Mouse (Mus musculus): ENCODE data around the gene Olfr68. TPM values are rescaled to one million over a fixed set of nuclear protein-coding genes. Genes with fewer than 3 reads are reported as not detected.

Olfr68 gene
- not detected in 2 replicates for polyA plus RNA-seq (2015; fragmentation: Nextera tagmentation; extraction: Ambion mirVana)

DNA sequence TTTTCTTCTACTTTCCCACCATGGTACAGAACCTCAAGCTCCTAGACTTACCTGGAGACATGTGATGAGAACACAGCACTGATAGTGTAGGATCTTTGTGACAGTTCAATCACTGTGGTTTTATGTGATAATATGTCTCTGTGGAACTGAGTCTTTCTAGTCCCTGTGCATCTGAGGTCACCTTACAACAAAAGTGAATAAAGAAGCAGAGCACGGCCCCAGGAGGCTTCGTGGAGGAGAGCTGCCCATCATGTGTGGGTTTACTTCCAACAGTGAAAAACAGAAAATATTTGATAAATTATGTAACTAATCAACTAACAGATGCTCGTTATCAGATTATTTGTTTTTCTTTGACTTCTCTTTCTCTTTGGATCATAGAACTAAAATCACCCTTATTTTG lies at the start of gene Olfr68:
Gene Olfr68 (minus strand): TSS at position 101 of the 400 bp plus-strand sequence.

GRCm38 (mm10) chr7:103827808-103828207 lies 48.3 kb upstream of the Olfr68 start, which contains the start of gene Hbb-bs:
Gene Hbb-bs, minus strand, starts transcription at chr7:103828096.

GRCm38 (mm10) chr7:103813766-103814165 lies 34.3 kb upstream of the Olfr68 start, which contains the start of gene Hbb-bt:
Gene Hbb-bt, minus strand, starts transcription at chr7:103813996.

DNA sequence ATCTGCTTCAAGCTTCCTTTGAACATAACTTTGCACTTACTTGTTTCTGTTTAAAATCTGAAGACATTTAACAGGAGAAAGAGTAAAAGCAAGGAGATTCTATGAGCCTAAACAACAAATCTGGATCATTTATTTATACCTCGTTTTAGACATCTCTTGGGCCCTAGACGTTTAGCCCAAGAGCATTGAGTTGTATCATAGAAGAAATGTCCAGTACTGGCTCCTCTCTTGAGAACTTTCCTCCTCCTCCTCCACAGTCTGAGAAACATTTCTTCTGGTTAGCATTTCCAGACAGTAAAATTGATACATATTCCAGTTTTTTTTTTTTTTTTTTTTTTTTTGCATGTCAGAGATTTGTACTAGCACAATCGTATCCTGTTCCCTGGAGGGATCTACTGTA lies 12.2 kb upstream of the Olfr68 start, which contains the start of gene Olfr67:
Gene Olfr67 (minus strand): TSS at position 101 of the 400 bp plus-strand sequence.

DNA sequence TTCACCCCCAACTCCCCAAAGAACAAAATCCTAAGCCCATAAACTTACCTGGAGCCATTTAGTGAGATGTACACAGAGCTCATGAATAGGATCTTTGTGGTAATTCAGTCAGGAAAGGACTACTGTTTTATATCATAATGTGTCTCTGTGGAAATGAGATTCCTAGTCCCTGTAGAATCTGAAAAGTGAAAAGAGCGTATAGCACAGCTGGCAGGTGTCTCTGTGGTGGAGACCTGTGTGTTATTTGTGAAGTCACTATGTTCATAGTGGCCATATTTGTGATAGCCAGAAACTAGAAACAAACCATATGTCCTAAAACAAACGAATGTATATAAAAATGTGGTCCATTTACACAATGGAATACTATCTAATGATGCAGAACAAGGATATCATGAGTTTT lies 8.0 kb downstream of the Olfr68 start, which contains the start of gene Olfr69:
Gene Olfr69 (minus strand): TSS at position 101 of the 400 bp plus-strand sequence.

GRCm38 (mm10) chr7:103757233-103757632 lies 22.3 kb downstream of the Olfr68 start, which contains the start of gene Olfr630:
Gene Olfr630, minus strand, starts transcription at chr7:103757333.

GRCm38 (mm10) chr7:103744843-103745242 lies 34.7 kb downstream of the Olfr68 start, which contains the start of gene Olfr629:
Gene Olfr629, minus strand, starts transcription at chr7:103744943.

GRCm38 (mm10) chr7:103730074-103730473 lies 49.4 kb downstream of the Olfr68 start, which contains the start of gene Olfr628:
Gene Olfr628, plus strand, starts transcription at chr7:103730374.

Other genes with a start within 250 kb of the Olfr68 start
- gene Olfr612, start 237.0 kb downstream of the Olfr68 start, polyA plus RNA-seq (2015; fragmentation: Nextera tagmentation; extraction: Ambion mirVana) = not detected in 2 replicates
- not detected in 2 replicates for gene Olfr613, start 231.6 kb downstream of the Olfr68 start, polyA plus RNA-seq (2015; fragmentation: Nextera tagmentation; extraction: Ambion mirVana)
- gene Olfr615, start 223.6 kb downstream of the Olfr68 start, polyA plus RNA-seq (2015; fragmentation: Nextera tagmentation; extraction: Ambion mirVana) = not detected in 2 replicates
- gene Olfr616, start 210.6 kb downstream of the Olfr68 start, polyA plus RNA-seq (2015; fragmentation: Nextera tagmentation; extraction: Ambion mirVana) = not detected in 2 replicates
- not detected in 2 replicates for gene Olfr617, start 206.6 kb downstream of the Olfr68 start, polyA plus RNA-seq (2015; fragmentation: Nextera tagmentation; extraction: Ambion mirVana)
- not detected in 2 replicates for gene Olfr618, start 189.6 kb downstream of the Olfr68 start, polyA plus RNA-seq (2015; fragmentation: Nextera tagmentation; extraction: Ambion mirVana)
- gene Olfr619, start 179.1 kb downstream of the Olfr68 start, polyA plus RNA-seq (2015; fragmentation: Nextera tagmentation; extraction: Ambion mirVana) = not detected in 2 replicates
- not detected in 2 replicates for gene Olfr620, start 167.2 kb downstream of the Olfr68 start, polyA plus RNA-seq (2015; fragmentation: Nextera tagmentation; extraction: Ambion mirVana)
- not detected in 2 replicates for gene Olfr622, start 137.0 kb downstream of the Olfr68 start, polyA plus RNA-seq (2015; fragmentation: Nextera tagmentation; extraction: Ambion mirVana)
- not detected in 2 replicates for gene Olfr623, start 116.0 kb downstream of the Olfr68 start, polyA plus RNA-seq (2015; fragmentation: Nextera tagmentation; extraction: Ambion mirVana)
- 0.05 TPM in 1 of 2 replicates, not detected in the other for gene Olfr624, start 108.5 kb downstream of the Olfr68 start, polyA plus RNA-seq (2015; fragmentation: Nextera tagmentation; extraction: Ambion mirVana)
- gene Olfr625-ps1, start 97.0 kb downstream of the Olfr68 start, polyA plus RNA-seq (2015; fragmentation: Nextera tagmentation; extraction: Ambion mirVana) = not detected in 2 replicates
- gene Olfr243, start 65.0 kb downstream of the Olfr68 start, polyA plus RNA-seq (2015; fragmentation: Nextera tagmentation; extraction: Ambion mirVana) = not detected in 2 replicates
- gene Olfr628, start 49.3 kb downstream of the Olfr68 start, polyA plus RNA-seq (2015; fragmentation: Nextera tagmentation; extraction: Ambion mirVana) = not detected in 2 replicates
- not detected in 2 replicates for gene Olfr629, start 34.8 kb downstream of the Olfr68 start, polyA plus RNA-seq (2015; fragmentation: Nextera tagmentation; extraction: Ambion mirVana)
- not detected in 2 replicates for gene Olfr630, start 22.4 kb downstream of the Olfr68 start, polyA plus RNA-seq (2015; fragmentation: Nextera tagmentation; extraction: Ambion mirVana)
- not detected in 2 replicates for gene Olfr69, start 8.1 kb downstream of the Olfr68 start, polyA plus RNA-seq (2015; fragmentation: Nextera tagmentation; extraction: Ambion mirVana)
- gene Olfr67, start 12.1 kb upstream of the Olfr68 start, polyA plus RNA-seq (2015; fragmentation: Nextera tagmentation; extraction: Ambion mirVana) = not detected in 2 replicates
- 1,351 and 3,387 TPM in 2 replicates for gene Hbb-bt, start 34.3 kb upstream of the Olfr68 start, polyA plus RNA-seq (2015; fragmentation: Nextera tagmentation; extraction: Ambion mirVana)
- 8,698 and 21,253 TPM in 2 replicates for gene Hbb-bs, start 48.4 kb upstream of the Olfr68 start, polyA plus RNA-seq (2015; fragmentation: Nextera tagmentation; extraction: Ambion mirVana)
- not detected in 2 replicates for gene Hbb-bh2, start 60.8 kb upstream of the Olfr68 start, polyA plus RNA-seq (2015; fragmentation: Nextera tagmentation; extraction: Ambion mirVana)
- gene Hbb-bh1, start 63.5 kb upstream of the Olfr68 start, polyA plus RNA-seq (2015; fragmentation: Nextera tagmentation; extraction: Ambion mirVana) = not detected in 2 replicates
- 0.78 and 3.6 TPM in 2 replicates for gene Hbb-y, start 73.5 kb upstream of the Olfr68 start, polyA plus RNA-seq (2015; fragmentation: Nextera tagmentation; extraction: Ambion mirVana)
- not detected in 2 replicates for gene Olfr66, start 106.6 kb upstream of the Olfr68 start, polyA plus RNA-seq (2015; fragmentation: Nextera tagmentation; extraction: Ambion mirVana)
- gene Olfr64, start 114.8 kb upstream of the Olfr68 start, polyA plus RNA-seq (2015; fragmentation: Nextera tagmentation; extraction: Ambion mirVana) = not detected in 2 replicates
- gene Olfr65, start 123.8 kb upstream of the Olfr68 start, polyA plus RNA-seq (2015; fragmentation: Nextera tagmentation; extraction: Ambion mirVana) = not detected in 2 replicates
- not detected in 2 replicates for gene Olfr631, start 149.1 kb upstream of the Olfr68 start, polyA plus RNA-seq (2015; fragmentation: Nextera tagmentation; extraction: Ambion mirVana)
- not detected in 2 replicates for gene Olfr632, start 154.6 kb upstream of the Olfr68 start, polyA plus RNA-seq (2015; fragmentation: Nextera tagmentation; extraction: Ambion mirVana)
- not detected in 2 replicates for gene Olfr633, start 164.7 kb upstream of the Olfr68 start, polyA plus RNA-seq (2015; fragmentation: Nextera tagmentation; extraction: Ambion mirVana)
- gene Olfr635, start 191.5 kb upstream of the Olfr68 start, polyA plus RNA-seq (2015; fragmentation: Nextera tagmentation; extraction: Ambion mirVana) = not detected in 2 replicates
- gene Olfr638, start 219.0 kb upstream of the Olfr68 start, polyA plus RNA-seq (2015; fragmentation: Nextera tagmentation; extraction: Ambion mirVana) = not detected in 2 replicates
- gene Olfr639, start 237.6 kb upstream of the Olfr68 start, polyA plus RNA-seq (2015; fragmentation: Nextera tagmentation; extraction: Ambion mirVana) = not detected in 2 replicates
- gene Olfr640, start 245.9 kb upstream of the Olfr68 start, polyA plus RNA-seq (2015; fragmentation: Nextera tagmentation; extraction: Ambion mirVana) = not detected in 2 replicates